Mouse (Mus musculus): ENCODE results near the gene Prelid1.

GRCm38 (mm10) chr13:55312028-55312630 lies 8.2 kb upstream of the Prelid1 start:
- TF ChIP-seq CTCF (IDR thresholded peaks at IDR 0.05; ENCODE audit: low read depth, low read length) (no peak), GATA2 (IDR thresholded peaks at IDR 0.05; ENCODE audit: borderline replicate concordance, low read depth, low read length) (no peak), GATA1 (IDR thresholded peaks at IDR 0.05; ENCODE audit: borderline replicate concordance, low read length) (no peak), TAL1 (conservative IDR thresholded peaks at IDR 0.05; ENCODE audit: low read depth, low read length) (no peak)
